In genomic region chr17:5651551-5651950, GRCm38 (mm10) we compare ENCODE assay signal across 20 mouse cellular contexts.
DNase-seq lines count a peak whose midpoint lies in the region; ATAC-seq and TF ChIP-seq lines count a peak whose summit lies in the region.
"Had no signal": no experiment of that assay in that cellular context is flagged by ENCODE, and none has a peak within 500 bp of the region (broad histone marks: within the 10 kb centered on the region; RNA-seq: fewer than 3 reads in every experiment).

No protein-coding gene starts in this region.

- DNase-seq in CD4-positive, CD25-positive, alpha-beta regulatory T cell, adult 2 months (ENCODE audit: low read depth, low spot score) = peak; percentile 21
- DNase-seq in induced T-regulatory cell, adult 2 months (ENCODE audit: low read depth) = peak; percentile 18
- peak; percentile 4 for DNase-seq in naive thymus-derived CD4-positive, alpha-beta T cell, adult 2 months (ENCODE audit: low read depth)
- no peak for DNase-seq in liver
- no peak for DNase-seq in lung, postnatal 0 days (ENCODE audit: low spot score)
- DNase-seq in right cerebral cortex, postnatal 14 days = no peak
- DNase-seq: adrenal gland, adult 8-10 months; adrenal gland, postnatal 14 days; adrenal gland, postnatal 36 days; cerebellum, adult 11-12 months; cerebellum, adult 2 months; cerebellum, adult 9-10 months; cerebellum, postnatal 10 days; cerebellum, postnatal 25 days; forebrain, postnatal 0 days had no signal

- no peak overlapping the region for H3K4me2 ChIP-seq in lung, postnatal 0 days (replicated peaks; ENCODE audit: low read depth, low read length)
- H3K4me2 ChIP-seq: embryonic facial prominence, embryonic 12.5 days; forebrain, embryonic 13.5 days; forebrain, embryonic 15.5 days had no signal

- no peak for TF ChIP-seq EP300 in lung, postnatal 0 days (IDR thresholded peaks at IDR 0.05)

- H3K9me3 ChIP-seq in lung, postnatal 0 days (ENCODE audit: low read length) = no peaks in the 10 kb centered on the region
- H3K9me3 ChIP-seq: embryonic facial prominence, embryonic 10.5 days; embryonic facial prominence, embryonic 12.5 days; forebrain, embryonic 13.5 days; forebrain, embryonic 15.5 days had no signal

- WGBS in lung, postnatal 0 days = 75% methylated on average over 4 of the region's 4 CpGs

- H3K9ac ChIP-seq in lung, postnatal 0 days (replicated peaks; ENCODE audit: low read depth) = no peak overlapping the region
- H3K9ac ChIP-seq: embryonic facial prominence, embryonic 12.5 days; forebrain, embryonic 13.5 days; forebrain, embryonic 15.5 days; forebrain, postnatal 0 days had no signal

- TF ChIP-seq CTCF in lung, postnatal 0 days (IDR thresholded peaks at IDR 0.05) = no peak

- ATAC-seq in CD4-positive, CD25-positive, alpha-beta regulatory T cell, adult 4 months = peak; percentile 60
- no peak for ATAC-seq in lung, postnatal 0 days
- ATAC-seq: forebrain, embryonic 13.5 days; forebrain, embryonic 15.5 days; forebrain, postnatal 0 days had no signal

- H3K36me3 ChIP-seq in lung, postnatal 0 days (ENCODE audit: insufficient read depth, low read length) = no peaks in the 10 kb centered on the region
- H3K36me3 ChIP-seq: embryonic facial prominence, embryonic 10.5 days; embryonic facial prominence, embryonic 12.5 days; forebrain, embryonic 15.5 days had no signal

- no peaks in the 10 kb centered on the region for H3K4me1 ChIP-seq in lung, postnatal 0 days (ENCODE audit: insufficient read depth, low read depth, low read length)
- H3K4me1 ChIP-seq: embryonic facial prominence, embryonic 12.5 days; forebrain, embryonic 13.5 days had no signal

- H3K27me3 ChIP-seq in lung, postnatal 0 days (replicated peaks; ENCODE audit: insufficient read depth, low read length) = no peaks in the 10 kb centered on the region
- H3K27me3 ChIP-seq: embryonic facial prominence, embryonic 12.5 days; forebrain, embryonic 15.5 days had no signal

- no peak overlapping the region for H3K4me3 ChIP-seq in lung, postnatal 0 days (ENCODE audit: low read depth, low read length)
- H3K4me3 ChIP-seq: embryonic facial prominence, embryonic 10.5 days; embryonic facial prominence, embryonic 12.5 days; forebrain, embryonic 13.5 days; forebrain, embryonic 15.5 days had no signal

- H3K27ac ChIP-seq in lung, postnatal 0 days (ENCODE audit: low read length) = no peak overlapping the region
- H3K27ac ChIP-seq: embryonic facial prominence, embryonic 10.5 days; embryonic facial prominence, embryonic 12.5 days; forebrain, embryonic 13.5 days; forebrain, embryonic 15.5 days had no signal

Comparison
In these comparisons a context has a peak if more than half of its experiments do, and no peak if none do; other contexts are left out.
1. DNase-seq: peak in CD4-positive, CD25-positive, alpha-beta regulatory T cell, adult 2 months (single experiment), induced T-regulatory cell, adult 2 months (single experiment) and naive thymus-derived CD4-positive, alpha-beta T cell, adult 2 months (single experiment); none in liver (single experiment), lung, postnatal 0 days (single experiment) and right cerebral cortex, postnatal 14 days (single experiment).